Mouse (Mus musculus) spleen, adult 18-20 months (tissue): ENCODE data around the gene Dlec1.
A peak's percentile ranks its signal among the peaks of the same experiment; 100 is the strongest.

Source experiments
- DNase-seq, 2 experiments: peaks; one replicate each; pipeline ENCODE4 v3.0.0; 2022; ENCODE audit warnings: mixed read lengths in 2 of 2

Dlec1 gene

DNA sequence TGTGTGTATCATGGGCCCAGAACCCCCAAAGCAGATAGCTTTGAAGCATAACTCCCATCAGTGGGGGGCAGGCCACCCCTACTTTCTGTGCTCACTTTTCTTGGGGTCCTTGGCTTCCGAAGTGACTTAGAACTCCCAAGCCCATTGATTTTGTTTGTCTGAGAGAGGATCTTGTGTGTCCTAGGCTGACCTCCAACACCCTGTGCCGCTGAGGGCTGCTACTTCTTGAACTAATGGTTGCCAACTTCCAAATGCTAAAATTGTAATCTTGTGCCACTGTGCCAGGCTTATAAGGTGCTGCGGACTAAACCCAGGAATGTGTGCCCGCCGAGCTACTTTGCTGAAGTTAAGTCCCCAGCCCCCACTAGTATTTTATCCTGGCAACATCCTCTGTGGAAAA, 11.8 kb upstream of the Dlec1 start:
- DNase-seq: no peak

DNA sequence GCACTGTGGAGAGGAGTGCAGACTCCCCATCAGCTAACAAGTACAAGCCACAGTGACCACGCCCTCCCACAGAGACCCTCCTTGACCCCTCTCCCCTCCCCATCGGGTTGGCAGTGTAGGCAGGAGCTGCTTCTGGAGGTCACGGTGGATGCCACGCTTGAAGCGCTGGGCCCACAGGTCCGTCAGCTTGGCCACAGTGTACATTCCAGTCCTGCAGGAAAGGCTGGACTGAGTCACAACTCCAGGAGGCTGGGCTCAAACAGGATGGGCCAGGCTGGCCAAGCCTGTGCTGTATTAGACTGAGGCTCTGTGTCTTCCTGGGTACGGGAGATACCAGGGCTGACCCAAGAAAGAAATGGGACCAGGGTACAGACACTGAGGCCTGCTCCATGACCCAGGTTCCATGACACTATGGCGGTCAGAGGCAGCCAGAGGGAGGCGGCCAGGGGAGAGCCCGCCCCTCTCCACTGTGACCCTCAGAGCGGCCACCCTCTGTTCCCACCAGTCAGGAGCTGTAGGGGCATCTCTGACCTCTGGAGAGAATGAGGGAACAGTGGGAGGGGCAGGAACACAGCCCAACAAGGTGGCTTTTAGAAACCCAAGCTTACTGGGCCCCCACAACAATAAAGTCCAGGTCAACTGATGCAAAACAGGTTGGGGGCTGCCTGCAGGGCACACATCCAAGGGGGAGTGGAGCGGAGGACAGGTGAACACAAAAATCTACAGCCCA, 10.5 kb upstream of the Dlec1 start:
- no peak for DNase-seq

DNA sequence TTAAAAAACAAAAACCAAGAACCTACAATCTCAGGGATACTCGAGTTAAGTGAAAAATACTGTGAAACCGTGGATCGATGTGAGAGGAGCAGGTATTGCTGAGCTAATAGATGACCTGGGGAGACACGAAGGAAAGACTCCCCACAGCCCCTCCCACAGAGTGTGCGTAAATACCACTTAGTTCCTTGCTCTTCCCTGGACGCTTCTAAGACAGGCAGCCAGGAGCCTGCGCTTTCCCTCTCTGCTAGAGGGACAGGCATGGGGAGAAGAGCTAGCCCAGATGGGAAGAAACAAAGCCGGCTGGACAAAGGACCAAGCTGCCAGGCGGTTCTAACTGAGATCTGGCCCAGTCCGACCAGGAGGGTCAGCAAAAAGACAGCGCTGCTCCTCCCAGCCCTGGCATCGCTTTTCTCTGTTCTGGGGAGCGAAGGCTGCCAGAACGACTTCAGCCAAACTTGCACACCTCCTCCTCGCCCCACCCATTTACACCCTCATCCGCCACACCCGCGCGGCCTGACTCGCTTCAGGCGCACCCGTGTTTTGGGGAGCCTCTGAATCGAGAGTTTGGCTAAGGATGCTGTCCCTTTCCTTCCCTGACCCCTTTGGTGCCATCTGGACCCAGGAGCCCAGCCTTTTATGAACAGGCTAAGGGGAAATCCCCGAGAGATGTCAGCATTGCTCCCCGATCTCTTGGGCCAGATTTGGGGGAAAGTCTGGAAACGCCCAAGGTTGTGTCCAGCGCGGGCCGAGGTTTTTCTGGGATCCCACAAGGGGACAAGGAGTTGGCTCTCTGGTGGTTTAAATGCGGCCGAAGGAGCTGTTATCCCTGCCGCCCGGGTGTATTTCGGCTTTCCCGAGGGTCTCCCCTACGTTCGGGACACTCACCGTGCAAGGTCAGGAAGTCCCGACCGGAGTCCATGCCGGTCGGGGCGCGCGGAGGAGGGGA, 9.5 kb upstream of the Dlec1 start:
- no peak for DNase-seq

DNA sequence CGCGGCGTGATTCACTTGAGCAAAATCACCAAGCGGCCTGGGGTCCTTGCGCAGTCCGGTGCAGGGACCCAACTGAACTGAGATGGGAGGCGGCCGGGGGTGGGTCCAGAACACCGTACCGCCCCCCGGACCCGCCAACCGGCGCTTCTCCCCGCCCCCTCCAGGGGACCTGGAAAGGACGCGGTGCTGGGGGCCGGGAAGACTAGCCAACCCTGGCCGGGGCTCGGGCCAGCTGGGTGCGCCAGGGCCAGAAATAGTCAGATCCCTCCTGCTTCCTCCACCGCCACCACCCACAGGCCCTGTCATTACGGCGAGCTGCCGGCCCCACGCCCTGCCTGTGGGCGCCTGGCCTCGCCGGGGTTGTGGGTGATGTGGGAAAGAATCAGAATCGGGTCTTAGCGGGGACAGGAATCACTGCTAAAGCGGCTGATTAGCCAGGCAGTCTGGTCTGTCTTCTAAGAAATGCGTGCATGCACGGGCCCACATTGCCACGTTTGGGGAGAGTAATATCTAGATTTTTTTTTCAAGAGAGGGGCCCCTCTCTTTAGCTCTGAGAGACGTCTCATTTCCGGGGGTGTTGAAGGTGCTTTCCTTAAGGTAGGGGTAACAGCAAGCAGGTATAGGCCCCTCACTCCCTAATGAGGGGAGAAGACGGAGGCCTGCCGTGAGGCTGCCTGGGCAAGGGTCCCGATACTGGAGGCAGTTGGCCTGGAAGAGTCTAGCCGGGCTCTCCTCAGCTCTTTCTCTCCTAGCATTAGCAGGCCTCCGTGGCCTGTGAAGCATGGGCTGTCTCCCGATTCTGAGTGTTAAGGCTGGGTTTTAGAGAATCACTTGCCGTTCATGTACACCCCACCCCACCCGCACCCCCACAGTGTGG, 8.6 kb upstream of the Dlec1 start, which contains the start of gene Plcd1:
TSS of gene Plcd1 (minus strand) at position 84 of the 877 bp plus-strand sequence.
- peak; percentile 32 to 49 for DNase-seq

DNA sequence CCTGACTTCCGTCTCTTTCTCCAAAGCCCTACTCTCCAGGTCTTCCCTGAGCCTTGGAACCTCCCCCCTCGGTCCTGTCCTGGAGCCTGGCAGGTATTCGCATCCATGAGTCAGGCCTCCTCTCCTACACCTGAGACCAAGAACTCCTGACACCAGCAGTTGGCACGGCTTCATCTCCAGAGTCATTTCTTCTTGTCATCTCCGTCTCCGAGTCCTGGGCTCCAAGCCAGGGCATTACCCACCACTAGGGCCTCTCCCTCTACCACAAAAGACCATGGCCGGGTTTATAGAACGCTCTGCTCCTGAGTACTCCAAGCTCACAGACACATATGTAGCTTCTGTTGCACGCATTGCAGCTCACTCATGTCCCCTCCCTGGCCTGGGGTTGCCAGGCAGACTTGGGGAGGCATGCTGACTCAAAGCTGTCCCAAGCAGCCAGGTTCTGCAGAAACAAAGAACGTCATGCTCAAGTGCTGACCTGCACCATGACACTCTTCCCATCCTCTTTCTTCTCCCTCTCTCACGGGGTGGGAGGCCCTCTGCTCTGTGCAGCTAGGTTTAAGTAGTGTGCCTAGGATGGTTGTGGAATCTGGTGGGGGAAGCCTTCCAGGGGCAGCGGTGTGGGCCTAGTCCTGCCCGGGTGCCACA, 7.7 kb upstream of the Dlec1 start:
- DNase-seq: no peak

DNA sequence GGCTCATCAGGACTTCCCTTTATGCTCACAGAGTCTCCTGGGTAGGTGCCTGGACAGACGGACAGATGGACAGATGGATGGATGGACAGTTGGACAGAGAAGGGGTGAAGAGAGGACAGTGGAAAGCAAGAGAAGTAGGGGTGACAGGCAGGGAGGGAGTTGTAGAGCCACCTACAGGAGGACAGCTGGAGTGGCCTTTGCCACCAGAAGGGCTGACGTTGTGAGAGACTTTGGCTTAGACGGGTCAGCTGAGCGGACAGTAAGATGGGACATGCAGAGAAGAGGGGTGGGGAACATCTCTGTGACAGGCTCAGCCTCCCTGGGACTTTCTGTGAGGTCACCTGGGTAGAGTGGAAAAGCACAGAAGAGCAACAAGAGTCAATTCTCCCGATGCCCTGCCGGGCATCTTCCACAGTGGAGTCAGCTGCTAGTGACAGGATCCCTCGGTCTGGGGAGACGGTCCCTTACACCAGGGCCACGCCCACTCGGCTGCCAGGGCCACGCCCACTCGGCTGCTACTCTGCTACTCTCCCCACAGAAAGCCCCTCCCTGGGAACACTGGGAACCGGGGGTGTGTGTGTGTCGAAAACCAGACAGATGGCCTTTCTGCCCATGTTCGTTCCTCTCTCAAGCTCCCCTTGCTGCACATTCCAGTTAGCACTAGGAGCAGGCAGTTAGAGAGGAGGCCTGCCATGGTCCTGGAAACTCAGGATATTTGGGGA, 1.9 kb upstream of the Dlec1 start:
- peak in 1 of 2 experiments; percentile 9 for DNase-seq

DNA sequence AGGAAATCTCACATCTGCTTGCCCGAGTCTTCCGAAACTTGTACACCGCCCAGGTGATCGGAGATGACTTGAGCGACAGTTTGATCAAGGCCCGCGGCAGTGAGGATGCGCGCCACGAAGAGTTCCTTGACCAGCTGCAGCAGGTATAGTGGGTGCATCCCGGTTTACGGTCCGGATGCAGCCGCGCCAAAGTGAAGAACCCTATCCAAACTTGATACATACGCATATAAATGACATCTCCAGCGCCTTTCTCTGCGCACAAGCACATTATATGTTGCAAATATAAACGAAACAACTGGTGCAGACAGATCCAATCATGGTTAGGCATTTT, 470 bp downstream of the Dlec1 start:
- DNase-seq: peak in 1 of 2 experiments; percentile 17

DNA sequence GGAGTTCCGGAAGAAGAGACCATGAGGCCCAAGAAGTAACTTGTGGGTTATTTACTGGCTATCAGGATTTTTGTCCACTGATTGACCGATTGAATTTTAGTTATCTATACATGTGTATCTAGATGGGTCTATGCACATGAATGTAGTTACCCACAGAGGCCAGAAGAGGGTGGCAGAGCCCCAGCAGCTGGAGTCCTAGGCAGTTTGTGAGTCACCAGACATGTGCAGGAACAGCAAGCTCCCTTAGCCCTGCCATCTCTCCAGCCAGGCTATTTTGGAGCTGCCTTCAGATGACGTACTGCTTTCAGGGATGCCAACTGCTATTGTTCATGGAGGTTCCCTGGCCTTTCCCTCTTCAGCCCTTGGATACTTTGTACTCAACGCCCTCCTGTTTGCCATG, 5.3 kb downstream of the Dlec1 start:
- no peak for DNase-seq

DNA sequence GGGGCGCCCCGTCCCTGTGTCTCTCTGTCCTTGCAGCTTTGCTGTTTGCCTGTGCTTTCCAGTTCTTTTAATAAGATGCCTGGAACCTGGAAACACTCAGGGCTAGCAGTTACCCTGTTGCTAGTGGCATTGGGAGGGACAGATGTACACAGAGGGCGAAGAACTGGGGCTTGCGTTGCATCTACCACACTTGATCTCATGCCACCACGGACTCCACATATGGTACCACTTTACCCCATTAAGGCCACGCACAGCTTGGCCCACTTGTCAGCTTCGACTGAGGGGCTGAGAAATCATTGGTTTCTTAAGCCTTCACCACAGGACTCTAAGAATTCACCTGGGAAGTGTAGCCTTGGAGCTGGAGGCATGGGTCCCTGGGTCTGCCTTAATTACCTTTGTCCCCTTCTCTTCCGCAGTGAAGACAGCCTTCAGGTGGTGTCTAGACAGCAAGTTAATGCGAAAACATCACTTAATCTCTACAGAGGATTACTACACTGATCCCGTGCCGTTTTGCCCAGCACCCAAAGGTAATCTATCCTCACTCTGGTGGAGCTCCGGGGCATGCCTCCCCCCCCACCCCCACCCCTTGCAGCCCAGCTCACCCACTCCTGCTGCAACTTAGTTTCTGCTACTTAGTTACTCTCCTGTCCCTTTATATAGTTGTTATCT, 7.5 kb downstream of the Dlec1 start:
- DNase-seq: no peak

DNA sequence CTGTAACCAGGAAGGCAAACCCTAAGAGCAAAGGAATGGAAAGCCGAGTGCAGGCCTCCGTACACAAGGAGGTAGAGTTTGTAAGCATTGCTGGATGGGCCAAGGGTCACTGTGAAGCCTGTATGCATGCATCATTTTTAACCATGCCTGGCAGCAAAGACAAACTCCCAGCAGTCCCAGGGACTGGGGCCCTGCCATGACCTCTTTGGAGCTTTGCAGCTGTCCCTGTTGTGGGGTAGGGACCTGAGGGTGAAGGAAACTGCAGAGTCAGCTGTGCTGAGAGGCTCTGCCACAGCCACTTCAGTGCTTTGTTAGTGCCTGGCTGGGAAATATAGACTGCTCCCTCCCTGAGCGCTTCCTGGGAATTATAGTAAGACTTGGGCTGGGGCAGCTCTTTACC, 8.4 kb downstream of the Dlec1 start:
- no peak for DNase-seq

DNA sequence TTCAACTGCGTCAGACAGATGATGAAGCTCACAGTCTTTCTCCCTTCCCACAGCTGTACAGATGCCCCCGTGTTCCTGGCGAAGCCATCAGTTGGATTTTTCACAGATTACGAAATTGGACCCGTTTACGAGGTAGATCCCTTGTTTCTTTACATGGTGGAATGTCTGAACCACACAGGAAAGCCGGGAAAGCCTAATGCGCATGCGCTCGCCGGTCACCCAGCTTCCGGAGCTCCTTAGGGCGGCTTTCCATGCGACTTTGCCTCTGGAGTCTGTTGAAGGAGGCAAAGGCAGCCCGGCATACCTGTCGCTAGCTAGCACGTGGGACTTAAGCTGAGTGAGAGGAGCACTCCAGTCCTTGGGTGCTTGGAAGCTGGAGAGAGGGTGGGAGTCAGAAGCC, 12.6 kb downstream of the Dlec1 start:
- DNase-seq: no peak

DNA sequence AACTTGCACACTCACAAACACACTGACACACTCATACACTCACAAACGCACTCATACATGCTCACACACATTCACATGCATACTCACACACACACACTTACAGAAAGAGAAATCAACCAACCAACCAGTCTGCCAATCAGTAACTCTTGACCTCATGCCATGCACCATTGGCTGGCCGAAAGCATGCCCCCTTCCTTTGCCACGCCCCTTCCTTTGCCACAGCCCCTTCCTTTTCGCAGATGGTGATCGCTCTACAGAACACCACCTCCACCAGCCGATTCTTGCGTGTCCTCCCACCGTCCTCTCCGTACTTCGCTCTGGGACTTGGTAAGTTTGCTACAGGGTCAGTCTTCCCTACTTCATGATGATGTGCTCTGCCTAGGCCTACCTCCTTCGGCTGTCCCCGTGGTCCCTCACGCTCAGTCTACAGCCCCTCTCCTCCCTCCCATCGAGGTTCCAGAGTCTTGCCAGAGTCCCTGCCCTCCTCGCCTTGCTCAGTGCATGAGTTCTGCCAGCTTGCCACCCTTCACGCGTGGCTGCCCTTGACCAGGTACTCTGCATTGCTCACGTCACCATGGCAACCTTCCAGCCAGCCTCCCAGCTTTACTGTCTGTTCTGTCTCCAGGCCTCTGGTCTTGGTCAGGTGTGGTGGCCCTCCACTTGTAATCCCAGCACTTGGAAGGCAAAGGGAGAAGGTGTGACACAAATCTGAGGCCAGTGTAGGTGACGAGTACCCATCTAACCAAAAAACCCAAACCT, 17.3 kb downstream of the Dlec1 start:
- no peak for DNase-seq

DNA sequence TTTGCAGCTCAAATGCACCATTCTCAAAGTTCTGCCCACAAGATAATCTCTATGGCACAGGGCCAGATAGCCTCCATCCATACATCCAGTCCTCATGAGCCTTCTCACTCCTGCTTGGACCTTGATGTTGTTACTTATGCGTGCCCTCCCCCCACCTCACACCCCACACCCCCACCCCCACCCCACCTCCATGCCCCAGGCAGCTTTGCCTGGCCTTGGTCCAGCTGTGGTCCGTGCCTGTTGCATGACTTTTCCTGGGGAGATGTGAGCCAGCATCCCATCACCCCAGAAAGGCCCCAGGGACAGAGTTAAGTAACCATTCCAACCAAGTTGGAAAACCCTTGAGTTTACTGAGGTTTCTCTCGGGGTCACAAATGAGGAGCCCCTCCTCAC, 17.9 kb downstream of the Dlec1 start:
- no peak for DNase-seq

DNA sequence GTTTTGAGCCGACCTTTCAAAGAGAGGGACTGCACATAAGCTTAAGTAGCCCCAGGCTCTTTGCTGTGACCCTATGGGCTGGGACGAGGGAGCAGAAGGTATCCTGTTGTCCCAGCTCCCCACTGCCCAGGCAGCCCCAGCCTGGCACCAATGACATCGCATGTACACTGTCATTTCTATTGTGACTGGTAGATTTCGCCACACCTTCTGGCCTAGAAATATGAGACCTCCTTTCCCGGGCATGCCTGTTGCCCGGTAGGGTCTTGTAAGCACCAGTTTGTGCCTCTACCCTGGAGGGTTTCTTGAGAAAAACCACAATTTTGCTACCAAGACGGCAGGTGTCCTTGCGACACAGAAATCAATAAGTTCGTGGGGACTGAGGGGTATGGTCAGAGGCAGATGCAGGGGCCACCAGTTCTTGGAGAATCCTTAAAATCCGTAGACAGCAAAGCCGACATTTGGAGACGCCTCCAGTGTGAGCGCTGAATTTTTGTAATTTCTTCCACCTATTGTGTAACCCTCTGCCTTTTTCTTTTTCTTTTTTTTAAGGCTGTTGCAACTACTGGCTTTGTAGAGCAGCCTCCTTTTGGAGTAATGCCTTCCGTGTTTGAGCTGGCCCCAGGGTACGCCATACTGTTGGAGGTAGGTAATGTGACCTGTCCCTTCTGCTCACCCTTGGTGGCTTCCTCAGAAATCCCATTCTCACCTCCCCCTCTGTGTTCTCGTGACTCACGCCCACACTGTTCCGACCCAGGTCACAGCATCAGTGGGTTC, 20.5 kb downstream of the Dlec1 start:
- no peak for DNase-seq

DNA sequence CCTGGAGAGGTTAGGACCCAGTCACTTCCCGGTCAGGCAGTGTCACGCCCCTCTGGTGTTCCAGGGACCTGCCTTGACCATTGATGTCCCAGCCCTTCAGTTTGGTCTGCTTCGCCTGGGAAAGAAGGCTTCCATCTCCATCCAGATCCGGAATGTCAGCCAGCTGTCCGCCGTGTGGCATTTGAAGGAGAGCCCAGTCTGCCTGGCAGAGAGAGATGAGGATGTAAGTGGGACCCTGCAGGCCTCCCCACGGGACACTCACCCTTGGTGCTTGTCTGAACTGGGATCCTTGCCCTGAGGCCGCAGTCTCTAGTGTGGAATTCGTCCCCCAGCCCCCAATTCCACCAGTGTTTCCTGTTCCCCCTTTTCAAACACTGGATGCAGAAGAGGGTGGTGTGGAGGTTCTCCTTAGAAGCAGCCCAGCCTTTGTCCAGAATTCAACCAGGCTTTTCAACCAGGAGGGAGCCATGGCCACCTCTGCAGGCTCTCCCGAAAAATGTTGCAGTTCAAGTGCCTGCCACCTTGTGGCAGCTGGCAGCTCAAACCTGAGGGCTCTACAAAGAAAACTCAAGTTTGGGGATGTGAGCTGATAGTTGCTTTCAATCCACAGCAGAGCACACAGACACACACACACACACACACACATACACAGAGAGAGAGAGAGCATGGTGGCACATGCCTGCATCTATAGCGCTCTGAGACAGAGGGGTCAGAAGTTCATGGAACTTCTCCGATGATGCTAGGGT, 26.3 kb downstream of the Dlec1 start:
- DNase-seq: no peak

DNA sequence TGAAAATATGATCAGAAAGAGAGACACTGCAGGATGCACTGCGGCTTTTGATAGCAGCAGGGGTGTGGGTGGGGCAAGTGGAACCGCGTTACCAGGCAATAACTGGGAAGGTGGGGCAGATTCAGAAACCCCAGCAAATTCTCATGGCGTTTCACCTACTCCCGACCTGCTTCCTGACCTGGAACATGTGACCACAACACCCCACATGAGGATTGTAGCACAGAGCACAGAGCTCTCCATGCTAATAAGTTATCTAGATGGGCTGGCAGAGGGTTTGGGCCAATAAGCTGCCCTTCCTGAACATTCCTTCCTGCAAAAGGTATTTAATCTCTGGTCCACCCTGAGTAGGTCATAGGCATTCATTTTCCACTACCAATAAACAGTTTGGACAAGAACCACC, 28.4 kb downstream of the Dlec1 start:
- no peak for DNase-seq

DNA sequence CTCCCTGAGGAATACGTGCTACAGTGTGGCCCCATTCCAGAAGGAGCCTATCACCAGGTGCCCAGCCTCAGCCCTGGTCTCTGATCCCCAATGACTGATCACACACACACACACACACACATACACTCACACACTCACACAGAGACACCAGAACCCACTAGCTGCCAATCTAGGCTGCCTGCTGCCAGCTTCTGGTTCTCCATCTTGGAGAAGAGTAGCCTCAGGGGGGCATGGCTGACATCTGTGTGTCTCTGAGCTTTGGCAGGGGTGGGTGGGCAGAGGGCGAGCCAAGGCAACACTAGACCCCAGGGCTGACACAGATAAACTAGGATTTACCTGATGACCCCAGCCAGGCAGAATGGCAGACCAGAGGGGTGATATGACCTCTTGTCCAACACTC, 36.6 kb downstream of the Dlec1 start:
- no peak for DNase-seq

DNA sequence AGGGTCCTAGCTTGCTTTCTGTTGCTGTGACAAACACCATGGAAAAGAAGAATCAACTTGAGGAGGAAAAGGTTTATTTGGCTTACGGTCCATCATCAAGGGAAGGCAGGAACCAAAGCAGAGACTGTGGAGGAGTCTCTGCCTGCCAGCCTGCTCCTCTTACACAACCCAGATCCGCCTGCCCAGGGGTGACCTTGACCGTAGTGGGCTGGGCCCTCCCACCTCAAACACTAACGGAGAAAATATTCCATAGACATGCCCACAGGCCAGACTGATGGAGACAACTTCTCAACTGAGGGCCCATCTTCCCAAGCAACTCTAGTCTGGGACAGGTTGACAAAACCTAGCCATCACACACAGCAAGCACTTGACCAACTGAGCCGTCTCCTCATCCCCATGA, 39.8 kb downstream of the Dlec1 start:
- no peak for DNase-seq

DNA sequence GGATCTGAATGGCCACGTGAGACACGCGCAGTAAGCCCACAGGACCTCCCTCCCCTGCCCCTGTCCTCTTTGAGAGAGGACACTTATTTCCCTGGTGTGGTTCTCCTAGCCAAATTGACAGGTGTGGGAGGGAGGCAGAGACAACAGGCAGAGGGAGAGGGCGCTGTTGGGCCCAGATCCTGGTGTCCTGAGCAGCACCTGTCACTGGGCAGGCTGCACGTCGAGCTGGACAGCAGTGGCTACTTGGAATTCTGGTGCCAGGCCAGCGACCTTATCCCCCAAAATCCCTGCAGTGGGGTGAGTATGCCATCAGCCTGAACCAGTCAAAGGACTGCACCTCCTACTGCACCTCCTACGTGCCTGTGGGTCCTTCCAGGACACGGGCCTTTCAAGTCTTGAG, 41.1 kb downstream of the Dlec1 start:
- no peak for DNase-seq
